Mouse (Mus musculus) cerebellum, postnatal 4 days (tissue): ENCODE results near the gene Psen2.

Source experiments
- DNase-seq, 2 experiments: peaks; one replicate each; pipeline ENCODE4 v3.0.0; 2022; ENCODE audit warnings: low spot score in 2 of 2, mixed read lengths in 1 of 2

The Psen2 gene

GRCm38 (mm10) chr1:180263364-180263997 lies at the start of gene Psen2:
Psen2 (minus strand) TSS chr1:180263438.
- DNase-seq: peak in 1 of 2 experiments; percentile 32

- DNase-seq: peak in 1 of 2 experiments; percentile 72
Measured at GRCm38 (mm10) chr1:180312792-180313311, 49.6 kb upstream of the Psen2 start.

GRCm38 (mm10) chr1:180312286-180312685 lies 49.0 kb upstream of the Psen2 start:
- no peak for DNase-seq

GRCm38 (mm10) chr1:180308897-180309296 lies 45.7 kb upstream of the Psen2 start:
- no peak for DNase-seq

GRCm38 (mm10) chr1:180307661-180308060 lies 44.4 kb upstream of the Psen2 start:
- DNase-seq: no peak

DNA sequence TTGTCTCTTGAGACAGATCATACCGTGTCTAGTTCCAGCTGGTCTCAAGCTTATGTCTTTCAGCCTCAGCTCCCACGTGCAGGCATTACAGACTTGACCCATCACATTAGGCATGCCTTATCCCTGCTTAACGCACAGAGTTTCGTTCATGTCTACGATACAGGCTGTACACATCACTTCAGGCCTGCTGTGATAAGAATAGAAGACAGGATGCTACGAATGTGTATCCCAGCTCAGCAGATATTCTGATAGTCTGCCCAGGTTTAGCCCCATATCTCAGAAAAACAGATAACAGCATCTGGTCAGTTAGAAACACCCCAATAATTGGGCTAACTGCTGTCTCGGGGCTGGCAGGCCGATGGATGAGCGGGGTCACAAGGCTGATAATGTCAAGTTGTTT lies 43.7 kb upstream of the Psen2 start:
- no peak for DNase-seq

DNA sequence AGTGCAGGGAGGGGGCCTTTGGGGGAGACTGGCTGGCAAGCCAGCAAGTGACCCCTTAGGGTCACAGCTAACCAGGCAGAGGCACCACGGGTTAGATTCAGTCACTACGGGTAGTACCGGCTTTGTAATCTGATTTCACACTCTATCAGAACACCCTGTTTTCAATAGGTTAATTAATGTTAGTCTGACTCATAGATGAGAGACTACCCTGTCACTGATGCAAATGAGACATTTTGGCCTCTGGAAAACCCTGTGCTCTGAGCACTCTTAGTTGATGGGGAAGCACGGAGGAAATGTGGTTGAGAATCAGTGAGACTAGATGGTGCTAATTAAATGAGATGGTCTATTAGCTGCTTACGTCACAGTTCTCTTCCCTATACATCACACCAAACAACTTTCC lies 40.4 kb upstream of the Psen2 start:
- no peak for DNase-seq

- no peak for DNase-seq
Measured at GRCm38 (mm10) chr1:180302253-180303120, 39.2 kb upstream of the Psen2 start.

- DNase-seq: no peak
Measured at GRCm38 (mm10) chr1:180300997-180301396, 37.8 kb upstream of the Psen2 start.

DNA sequence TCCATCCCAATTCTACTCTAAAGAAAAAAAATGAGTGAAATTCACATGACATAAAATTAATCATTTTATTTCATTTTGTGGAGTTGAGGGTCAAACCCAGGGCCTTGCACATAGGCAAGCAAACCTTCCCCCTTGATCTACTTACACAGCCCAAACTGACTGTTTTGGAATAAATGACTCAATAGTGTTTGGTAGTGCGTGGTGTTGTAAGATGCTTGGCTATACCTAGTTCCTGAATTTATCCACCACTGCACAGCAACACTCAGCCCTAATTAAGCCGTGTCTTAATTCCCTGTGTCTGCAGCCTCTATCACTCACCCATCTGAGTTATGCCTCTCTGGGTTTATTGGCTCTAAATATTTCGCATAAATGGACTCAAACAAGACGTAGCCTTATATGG lies 37.1 kb upstream of the Psen2 start:
- no peak for DNase-seq

DNA sequence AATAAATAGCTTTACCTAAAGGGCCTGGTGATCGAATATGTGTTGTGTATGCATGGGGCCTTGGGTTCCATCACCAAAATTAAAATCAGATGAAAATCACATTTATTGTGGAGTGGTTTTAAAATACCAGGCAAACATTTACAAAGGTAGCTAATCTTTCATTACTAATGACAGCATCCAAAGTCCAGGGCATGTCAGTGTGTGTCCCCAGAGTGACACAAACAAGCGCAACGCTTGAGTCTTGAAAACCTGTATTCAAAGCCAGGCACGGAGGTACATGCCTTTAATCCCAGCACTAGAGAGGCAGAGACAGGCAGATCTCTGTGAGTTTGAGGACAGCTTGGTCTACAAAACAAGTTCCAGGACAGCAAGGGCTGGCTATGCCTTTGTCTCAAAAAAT lies 36.5 kb upstream of the Psen2 start:
- DNase-seq: no peak

DNA sequence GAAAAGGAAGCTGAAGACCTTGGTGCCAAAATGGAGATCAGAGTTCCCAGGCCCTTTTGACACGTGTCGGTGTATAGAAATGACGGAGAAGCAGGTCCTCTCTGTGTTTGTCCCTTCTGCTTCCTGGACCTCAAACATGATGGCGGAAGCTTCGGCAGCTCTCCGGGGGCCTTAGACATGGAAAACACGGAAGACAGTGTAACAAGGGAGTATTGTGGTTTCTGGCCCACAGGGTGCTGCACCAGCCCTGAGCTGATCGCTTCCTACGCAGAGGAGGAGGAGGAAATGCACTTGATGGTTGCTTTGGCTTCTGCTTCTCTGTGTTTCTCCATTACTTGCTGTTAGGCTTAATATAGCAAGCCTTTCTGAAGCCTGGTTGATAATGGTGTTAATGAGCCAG lies 32.9 kb upstream of the Psen2 start:
- DNase-seq: no peak

DNA sequence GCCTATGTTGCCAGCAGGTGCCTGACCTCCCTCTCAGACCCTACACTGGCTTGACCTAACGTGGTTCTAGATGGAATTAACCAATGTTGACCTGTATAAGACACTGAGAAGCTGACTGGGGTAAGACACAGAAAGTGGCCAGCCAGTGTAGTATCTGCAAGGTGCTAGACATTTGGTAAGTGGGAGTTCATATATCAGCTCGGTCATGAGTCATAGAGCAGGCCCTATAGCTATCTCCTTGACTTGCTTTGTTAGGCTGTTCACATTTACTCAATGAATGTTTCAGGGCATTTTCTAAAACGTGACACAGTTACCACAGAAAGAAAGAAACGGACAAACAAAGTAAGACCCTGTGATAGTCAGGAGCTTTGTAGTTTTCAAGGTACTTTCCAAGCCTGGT lies 27.1 kb upstream of the Psen2 start:
- DNase-seq: no peak

- DNase-seq: no peak
Measured at GRCm38 (mm10) chr1:180289788-180290187, 26.6 kb upstream of the Psen2 start.

DNA sequence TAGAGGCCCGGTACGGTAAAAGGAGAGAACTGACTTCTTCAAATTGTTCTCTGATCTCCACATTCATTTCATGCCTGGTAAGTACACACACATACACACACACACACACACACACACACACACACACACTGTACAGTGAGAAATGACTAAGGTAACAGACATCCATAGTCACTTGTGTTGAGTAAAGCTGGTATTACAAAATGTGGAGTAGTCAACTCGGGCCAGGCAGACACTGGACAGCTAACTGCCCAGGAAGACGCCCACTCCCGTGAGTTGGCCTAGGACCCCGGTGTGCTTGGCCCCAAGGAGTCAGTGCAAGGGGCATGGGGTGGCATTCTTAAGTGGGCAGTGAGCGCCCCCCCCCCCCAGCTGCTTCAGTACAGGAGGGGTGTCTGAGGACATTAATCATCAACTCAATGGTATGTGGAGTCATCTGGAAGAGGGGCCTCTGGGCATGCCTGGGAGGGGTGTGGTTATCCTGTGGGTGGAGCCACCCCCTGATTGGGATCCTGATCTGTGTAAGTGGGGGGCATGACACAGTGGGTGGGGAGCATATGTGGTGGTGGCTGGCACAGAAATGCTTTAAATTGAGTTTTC lies 25.7 kb upstream of the Psen2 start:
- DNase-seq: no peak

- no peak for DNase-seq
Measured at GRCm38 (mm10) chr1:180288227-180288626, 25.0 kb upstream of the Psen2 start.

DNA sequence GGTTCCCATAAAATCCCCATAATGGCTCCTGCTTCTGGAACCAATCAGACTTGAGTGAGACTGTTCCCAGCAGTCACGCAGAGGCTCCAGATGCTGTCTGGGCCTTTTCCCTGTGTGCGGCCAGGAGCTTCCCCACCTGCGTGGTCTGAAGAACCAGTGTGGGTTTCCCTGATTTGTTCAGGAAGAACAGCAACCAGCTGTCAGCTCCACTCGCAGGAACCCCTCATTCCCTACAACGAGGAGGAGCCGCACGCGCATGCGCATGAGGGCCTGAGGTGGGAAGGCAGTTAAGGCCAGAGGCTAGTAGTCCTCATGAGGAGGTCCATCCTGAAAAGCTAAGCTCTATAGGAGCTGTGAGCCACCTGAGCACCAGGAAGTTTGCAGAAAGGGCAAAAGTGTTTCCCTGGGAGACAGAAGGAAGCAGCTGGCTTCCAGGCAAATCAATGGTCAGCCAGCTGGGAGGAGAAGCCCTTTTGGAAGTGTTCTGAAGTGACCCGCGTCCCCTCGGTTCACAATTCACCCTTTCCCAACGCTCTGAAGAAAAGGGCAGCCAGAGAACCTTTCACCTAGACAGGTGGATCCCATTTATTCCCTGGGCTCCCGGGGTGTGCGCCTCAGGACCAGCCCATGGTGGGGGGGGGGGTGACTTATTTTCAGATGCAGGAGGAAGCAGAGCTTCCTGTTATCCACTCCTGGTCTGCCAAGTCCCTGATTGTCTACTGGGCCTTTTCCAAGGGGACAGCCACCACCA lies 23.0 kb upstream of the Psen2 start:
- no peak for DNase-seq

- DNase-seq: no peak
Measured at GRCm38 (mm10) chr1:180283813-180284768, 20.9 kb upstream of the Psen2 start.

DNA sequence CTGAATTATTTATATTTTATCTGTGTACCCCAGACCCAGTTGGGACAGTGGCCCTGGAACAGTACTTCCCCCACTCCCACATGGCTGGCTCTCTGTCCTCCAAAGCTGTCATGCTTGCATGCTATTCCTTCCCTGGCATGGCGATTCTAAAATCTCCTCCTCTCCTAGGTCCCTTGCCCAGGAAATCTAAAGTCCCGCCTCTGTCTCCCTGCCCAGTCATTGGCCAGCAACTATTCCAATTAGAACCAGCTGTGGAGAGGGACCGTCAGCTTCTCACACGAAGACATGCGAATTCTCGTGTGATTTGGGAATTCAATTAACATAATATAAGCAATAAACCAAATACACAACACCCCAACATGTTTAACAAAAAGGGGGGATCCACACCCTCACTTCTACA lies 19.3 kb upstream of the Psen2 start:
- DNase-seq: no peak

DNA sequence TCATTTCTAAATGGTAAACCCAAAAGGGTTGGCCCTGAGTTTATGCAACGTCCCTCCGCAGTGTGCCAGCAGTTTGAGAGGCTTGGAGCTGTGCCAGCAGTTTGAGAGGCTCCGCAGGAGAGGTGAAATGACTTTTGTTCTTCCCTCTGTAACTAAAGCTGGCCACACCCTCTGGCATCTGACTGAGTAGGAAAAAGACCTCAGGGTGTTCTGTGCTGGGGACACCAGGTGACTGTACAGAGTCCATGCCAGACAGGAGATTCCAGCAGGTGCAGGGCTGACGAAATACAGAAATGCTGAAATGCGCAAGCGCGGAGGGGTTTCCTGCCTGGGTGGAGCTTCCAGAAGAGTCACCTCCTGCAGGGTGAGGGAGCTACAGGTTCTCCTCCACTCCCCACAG lies 16.4 kb upstream of the Psen2 start:
- DNase-seq: no peak

- DNase-seq: no peak
Measured at GRCm38 (mm10) chr1:180277563-180277962, 14.3 kb upstream of the Psen2 start.
